Mouse (Mus musculus) cerebellum, adult 9-11 months (tissue): ENCODE measurements around the gene Setx.

Experiments
- DNase-seq: peaks from one replicate; pipeline ENCODE4 v3.0.0; 2022

Gene Setx

DNA sequence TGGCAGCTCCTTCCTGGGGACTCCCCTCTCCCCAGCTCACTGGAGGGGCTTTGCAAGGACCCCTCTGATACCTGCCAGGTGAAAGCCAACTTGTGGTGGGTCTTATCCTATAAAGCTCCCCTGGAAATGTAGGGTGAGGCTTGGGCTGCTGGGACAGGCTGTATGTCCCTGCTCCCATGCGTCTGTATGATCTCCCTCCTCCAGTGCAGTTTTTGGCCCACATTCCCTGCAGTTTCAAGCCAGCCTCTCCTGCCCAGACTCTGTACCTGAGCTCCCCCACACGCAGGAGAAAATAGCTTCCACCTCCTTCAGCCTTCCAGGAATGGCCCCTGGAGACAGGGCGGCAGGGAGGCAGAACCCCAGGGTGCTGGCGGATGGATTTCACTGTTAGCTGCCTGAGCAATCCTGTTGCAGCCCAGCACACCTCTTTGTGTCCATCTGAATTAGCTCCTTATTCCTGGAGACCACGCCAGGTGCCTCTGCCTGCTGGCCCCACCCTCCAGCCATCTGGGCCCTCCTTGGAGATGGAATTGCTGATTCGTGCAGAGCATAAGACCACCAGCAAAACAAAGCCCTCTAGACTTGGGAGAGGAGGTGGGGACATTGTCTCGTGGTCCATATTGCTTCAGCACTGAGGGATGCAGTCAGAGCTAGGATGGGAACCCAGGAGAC, 99.7 kb downstream of the Setx start:
- DNase-seq, result no peak

DNA sequence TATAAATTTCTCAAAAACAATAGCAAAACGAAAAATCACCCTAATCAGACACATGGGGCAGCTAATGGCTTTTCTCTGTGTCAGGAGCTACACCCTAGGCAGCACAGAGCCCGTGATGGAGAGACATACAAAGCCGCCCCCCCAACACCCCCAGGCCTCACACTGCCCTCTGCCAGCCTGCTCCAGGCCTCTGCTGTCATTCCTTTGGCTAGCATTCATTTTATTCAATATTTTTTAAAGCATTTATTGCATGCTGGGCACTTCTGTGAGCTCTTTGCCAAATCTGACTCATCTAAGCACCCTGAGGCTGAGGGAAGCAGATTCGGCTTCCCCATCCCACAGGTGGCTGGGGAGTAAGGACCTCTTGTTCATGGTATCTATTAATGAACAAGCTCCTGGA, 102.7 kb downstream of the Setx start:
- no peak for DNase-seq

DNA sequence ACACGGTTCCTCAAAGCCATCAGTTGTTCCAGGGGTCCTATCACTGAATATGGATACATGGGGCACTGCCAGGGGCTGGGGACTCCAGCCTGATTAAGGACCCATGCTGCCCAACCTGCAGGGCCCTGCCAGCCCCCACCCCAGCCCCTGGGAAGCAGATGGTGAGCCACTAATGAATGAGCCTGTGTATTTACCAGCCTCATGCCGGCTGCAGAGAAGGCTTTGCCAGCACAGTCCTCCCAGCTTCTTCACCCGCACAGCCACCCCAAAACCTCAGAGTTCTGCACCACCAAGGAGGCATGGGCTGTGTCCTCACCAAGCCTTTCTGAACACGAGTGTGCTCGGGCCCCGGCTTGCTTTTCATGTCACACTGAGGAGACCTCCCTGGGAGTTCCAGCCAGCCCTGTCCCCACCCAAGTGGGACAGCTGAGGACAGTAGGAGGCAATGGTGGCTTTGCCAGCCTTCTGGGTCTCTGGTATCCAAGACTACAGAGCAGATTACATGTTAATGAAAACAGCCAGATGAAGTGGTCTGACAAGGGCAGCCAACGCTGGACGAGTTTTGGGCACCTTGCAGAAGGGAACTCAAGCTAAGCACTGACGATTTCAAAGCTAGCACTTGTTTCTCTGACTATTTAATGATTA, 106.3 kb downstream of the Setx start:
- peak; percentile 34 for DNase-seq
